Mouse (Mus musculus): ENCODE measurements around the gene Cacnb1.

The Cacnb1 gene

GRCm38 (mm10) chr11:98011716-98012115 is 11.1 kb downstream of the Cacnb1 start:
- no peak for DNase-seq (ENCODE audit: low spot score in 2 of 2)

DNA sequence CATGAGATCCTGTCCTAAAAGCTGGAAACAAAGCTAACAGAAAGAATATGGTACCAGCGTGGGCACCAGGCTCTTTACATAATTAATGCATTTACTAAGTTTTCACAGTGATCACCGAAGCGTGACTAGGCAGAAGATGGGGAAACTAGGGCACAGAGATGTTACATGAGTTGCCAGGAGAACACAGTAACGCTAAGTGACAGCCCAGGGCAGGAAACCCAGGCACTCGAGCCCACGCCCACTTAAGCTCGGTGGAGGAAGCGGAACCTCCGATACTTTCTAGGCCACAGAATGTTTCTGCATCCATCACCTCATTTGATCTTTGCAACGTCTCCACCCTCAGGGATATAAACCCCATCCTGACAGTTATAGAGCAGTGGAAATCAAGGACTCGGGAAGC is 14.7 kb downstream of the Cacnb1 start:
- DNase-seq (ENCODE audit: low spot score in 2 of 2), result no peak

- no peak for DNase-seq (ENCODE audit: low spot score in 2 of 2)
These were observed 17.1 kb downstream of the Cacnb1 start for GRCm38 (mm10) chr11:98005686-98006085.

DNA sequence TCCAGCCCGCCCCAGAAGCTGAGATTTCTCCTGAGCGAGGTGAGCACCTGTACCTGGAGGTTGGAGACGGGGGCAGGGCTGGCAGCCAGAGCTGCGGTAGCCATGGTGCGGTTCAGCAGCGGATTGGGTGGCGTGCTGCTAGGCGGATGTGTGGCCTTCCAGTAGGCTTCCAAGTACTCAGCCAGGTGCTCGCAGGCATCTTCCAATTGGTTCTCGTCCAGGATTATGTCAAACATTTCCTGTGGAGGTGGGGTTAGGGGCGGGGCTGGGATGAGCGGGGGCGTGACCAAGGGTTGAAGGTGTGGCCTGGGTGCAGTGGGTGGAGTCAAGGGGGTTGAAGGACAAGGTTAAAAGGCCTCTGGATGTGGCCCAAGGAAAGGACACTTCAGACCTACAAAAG is 17.8 kb downstream of the Cacnb1 start:
- no peak for DNase-seq (ENCODE audit: low spot score in 2 of 2)

- DNase-seq (ENCODE audit: low spot score in 2 of 2), result no peak
These were observed 18.7 kb downstream of the Cacnb1 start for GRCm38 (mm10) chr11:98004161-98004560.

- DNase-seq (ENCODE audit: low spot score in 2 of 2), result no peak
These were observed 19.6 kb downstream of the Cacnb1 start for GRCm38 (mm10) chr11:98003171-98003671.

DNA sequence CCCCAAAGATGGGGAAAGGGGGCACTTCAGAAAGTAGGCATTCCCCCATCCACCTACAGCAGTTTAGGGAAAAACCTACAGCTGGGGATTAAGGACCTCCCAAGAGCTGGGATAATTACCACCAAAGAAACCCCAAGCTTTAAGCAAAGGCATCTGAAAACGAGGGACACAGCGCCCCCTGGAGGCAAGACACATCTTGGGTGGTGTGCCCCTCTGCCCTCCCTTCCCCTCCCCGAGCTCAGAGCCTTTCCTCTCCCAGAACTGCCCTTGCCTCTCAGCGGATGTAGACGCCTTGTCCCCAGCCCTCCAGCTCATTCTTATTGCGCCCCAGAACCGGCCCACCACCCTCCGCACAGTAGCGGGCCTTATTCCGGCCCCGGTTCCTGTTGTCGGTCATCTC is 20.2 kb downstream of the Cacnb1 start:
- DNase-seq (ENCODE audit: low spot score in 2 of 2), result peak; percentile 78 to 87

- no peak for DNase-seq (ENCODE audit: low spot score in 2 of 2)
These were observed 20.8 kb downstream of the Cacnb1 start for GRCm38 (mm10) chr11:98001986-98002385.

- no peak for DNase-seq (ENCODE audit: low spot score in 2 of 2)
These were observed 21.4 kb downstream of the Cacnb1 start for GRCm38 (mm10) chr11:98001351-98001824.

DNA sequence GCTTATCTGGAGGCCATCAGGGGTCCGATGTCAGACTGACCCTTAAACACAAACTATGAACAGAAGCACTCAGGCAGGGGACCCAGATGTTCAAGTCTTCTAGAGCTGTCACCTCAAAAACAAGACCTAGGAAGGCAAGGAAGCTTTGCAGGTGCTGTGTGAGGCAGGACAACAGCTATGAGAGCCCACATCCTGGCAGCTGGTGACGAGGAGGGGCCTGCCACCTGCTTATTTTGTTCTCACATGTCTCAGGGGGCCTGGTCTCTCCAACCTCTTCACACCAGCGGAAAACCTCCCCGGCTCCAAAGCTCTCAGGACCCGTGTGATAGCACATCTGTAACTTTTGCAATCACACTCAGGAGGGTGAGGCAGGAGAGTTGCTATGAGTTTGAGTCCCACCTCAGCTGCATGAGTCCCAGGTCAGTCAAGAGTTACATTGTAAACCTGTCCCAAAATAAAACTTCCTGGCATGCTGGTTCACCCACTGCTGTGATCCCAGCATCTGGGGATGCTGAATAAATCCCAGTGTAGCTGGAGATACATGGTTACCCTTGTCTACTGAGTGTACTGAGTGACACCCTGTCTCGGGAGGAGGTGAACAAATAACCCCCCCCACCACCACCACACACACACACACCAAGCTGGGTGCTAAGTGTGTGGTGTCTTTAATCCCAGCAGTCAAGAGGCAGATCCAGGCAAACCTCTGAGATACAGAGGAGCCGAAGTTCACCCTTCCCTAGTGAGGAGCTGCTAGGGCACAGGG is 22.3 kb downstream of the Cacnb1 start:
- DNase-seq (ENCODE audit: low spot score in 2 of 2), result no peak

- DNase-seq (ENCODE audit: low spot score in 2 of 2), result no peak
These were observed 23.1 kb downstream of the Cacnb1 start for GRCm38 (mm10) chr11:97999748-98000147.

GRCm38 (mm10) chr11:97998898-97999608 is 23.8 kb downstream of the Cacnb1 start:
- DNase-seq (ENCODE audit: low spot score in 2 of 2), result no peak

DNA sequence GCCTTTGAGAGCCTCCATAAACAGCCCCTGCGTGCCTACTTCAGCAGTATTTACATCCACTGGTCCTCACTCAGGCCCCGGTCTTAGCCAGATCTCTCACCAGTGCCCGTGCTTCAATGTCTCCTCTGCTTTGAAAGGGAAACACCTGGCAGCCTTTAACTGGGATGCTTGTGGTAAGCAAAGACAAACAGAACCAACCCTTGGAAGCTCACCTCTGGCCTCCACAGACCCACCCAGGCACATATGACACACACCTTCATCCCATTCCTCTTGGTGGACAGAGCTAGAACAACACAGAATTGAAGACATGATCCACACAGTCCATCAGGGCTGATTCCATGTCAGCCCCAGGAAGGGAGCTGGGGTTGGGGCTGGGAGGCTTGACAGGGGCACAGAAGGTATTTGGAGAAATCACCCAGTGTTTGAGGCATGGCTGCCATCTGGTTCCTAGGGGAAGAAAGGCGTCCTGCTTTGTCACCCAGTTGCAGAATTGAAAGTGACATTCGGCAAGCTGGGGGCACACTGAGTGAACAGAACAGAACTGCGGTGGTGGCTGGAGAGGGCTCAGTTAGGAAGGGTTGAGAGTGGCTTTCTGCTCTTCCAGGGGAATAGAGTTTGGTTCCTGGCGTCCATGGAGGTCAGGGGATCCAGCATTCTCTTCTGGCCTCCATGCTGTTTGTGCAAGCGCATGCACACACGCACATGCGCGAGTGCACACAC is 24.6 kb downstream of the Cacnb1 start:
- DNase-seq (ENCODE audit: low spot score in 2 of 2), result no peak

DNA sequence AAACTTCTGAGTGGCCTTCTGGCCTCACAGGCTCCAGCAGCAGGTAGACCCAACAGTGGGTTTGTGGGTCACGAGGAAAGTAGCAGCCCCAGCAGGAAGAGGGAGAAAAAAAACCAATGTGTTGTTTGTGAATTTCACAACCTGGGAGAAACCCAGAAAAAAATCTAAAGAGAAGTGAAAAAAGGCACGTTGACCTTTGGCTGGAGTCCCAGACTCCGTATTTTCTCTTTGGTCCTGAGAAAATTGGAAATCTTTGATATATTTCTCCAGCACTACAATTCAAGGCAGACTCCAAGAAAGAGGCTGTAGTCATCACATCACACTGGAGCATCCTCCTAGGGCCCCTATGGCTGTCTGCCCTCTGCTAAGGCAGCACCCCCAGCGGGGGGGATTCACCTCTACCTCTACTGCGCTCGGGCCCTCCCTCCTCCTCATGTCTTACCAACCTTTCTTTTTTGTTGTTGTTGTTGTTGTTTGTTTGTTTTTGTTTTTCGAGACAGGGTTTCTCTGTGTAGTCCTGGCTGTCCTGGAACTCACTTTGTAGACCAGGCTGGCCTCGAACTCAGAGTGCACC is 25.4 kb downstream of the Cacnb1 start:
- DNase-seq (ENCODE audit: low spot score in 2 of 2), result no peak

GRCm38 (mm10) chr11:97996691-97997090 is 26.1 kb downstream of the Cacnb1 start:
- no peak for DNase-seq (ENCODE audit: low spot score in 2 of 2)

DNA sequence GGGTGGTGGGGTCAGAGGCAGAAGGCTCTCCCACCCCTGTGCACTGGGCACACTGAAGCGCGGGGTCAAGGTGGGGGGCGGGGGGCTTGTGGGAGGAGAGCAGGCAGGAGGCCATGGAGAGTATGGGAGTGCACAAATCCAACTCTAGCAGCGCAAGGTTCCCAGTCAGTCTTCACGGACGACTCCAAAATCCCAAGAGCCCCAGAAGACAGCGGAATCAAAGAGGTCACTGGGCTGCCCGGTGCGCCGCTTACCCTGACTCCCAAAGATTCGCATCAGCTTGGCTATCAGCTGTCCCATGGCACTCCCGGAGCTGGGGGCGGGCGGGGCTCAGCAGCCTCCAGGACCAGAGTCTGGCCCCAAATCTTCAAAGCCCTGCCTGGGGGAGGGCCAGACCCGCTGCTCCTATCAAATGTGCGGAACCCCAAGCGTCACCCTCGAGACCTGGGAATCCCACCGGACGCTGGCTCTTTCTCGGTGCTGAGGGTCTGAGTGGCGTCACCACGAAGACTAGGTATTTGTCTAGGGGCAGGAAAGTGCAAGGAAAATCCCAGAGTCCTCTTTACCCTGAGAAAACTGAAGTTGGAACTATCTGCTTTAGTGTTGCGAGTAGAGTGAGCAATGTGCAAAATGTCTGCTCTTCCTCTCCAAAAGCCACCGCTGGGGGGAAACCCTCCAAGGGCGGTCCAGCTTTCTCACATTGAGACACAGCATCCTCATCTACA is 27.1 kb downstream of the Cacnb1 start, which contains the start of gene Arl5c:
Gene Arl5c, minus strand, starts transcription at position 618 of the 725 bp plus-strand sequence.
- no peak for DNase-seq (ENCODE audit: low spot score in 2 of 2)

DNA sequence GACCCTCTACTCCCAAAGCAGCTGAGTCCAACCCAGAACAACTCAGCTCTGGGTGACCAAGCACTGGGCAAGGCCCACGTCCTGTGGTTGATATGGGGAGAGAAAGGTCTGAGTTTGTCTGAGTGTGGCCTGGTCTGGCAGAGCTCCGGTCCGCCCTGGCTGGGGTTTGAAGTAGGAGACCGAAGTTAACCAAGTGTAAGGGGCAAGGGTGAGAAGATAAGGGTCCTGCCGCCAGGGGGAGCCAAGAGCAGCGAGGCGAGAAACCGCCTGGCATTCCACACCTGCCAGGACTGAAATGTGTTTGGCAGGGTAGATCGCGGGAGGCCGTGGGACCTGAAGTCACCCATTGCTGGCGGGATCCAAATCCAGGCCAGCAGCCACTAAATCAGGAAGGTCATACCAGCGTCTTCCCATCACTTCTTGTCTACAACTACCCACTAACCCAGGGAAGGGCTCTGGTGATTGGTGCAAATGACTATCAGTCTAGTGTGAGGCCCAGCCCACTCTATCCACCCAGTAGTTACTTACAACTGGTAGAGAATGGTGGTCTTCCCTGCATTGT is 28.2 kb downstream of the Cacnb1 start:
- peak; percentile 43 to 59 for DNase-seq (ENCODE audit: low spot score in 2 of 2)

DNA sequence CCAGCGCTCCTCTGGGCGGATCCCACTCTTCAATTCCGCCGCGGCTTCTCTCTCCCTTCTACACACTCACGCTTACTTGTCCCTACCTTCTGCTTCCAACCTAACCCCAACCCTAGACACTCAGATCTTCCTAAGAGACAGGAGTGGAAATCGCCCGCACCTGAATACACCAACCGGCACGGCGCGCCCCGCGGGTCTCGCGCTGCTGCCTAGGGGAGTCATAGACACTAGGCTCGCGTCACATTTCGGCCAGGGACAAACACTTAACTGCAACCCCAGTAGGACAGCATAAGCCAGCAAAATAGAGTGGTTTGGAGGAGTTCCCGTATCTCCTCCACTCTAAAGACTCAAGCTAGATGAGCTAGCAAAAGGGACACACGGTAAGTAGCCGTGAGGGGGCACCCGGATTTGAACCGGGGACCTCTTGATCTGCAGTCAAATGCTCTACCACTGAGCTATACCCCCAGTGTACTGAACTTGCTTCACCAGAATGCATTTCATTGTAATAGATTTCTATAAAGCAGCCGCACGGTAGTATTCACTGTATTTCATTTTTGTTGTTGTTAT is 34.2 kb downstream of the Cacnb1 start:
- peak; percentile 58 to 82 for DNase-seq (ENCODE audit: low spot score in 2 of 2)

GRCm38 (mm10) chr11:97987551-97988526 is 35.0 kb downstream of the Cacnb1 start:
- peak; percentile 86 to 96 for DNase-seq (ENCODE audit: low spot score in 2 of 2)

Measured in cerebellum, postnatal 4 days (tissue).